Mouse (Mus musculus) G1E (cell line): ENCODE results near the gene Eid2b. TPM values are rescaled to one million over a fixed set of nuclear protein-coding genes. Genes with fewer than 3 reads are reported as not detected.

ENCODE experiments used
- ATAC-seq: 2 replicates; pipeline ENCODE4 v1.8.0; 2016; ENCODE audit warnings: mild to moderate bottlenecking; ENCODE audit not compliant: insufficient number of reproducible peaks, poor library complexity, low FRiP score, severe bottlenecking; ENCODE audit errors: extremely low read depth
- DNase-seq: peaks from one replicate; pipeline ENCODE4 v3.0.0; 2012; ENCODE audit warnings: low spot score
- H3K27me3 ChIP-seq: 2 replicates; pipeline ENCODE4 v1.6.1; 2012; ENCODE audit warnings: mild to moderate bottlenecking, low read length, inconsistent platforms; ENCODE audit not compliant: insufficient read depth
- H3K36me3 ChIP-seq: replicated peaks from 2 replicates; pipeline ENCODE3; 2012; ENCODE audit warnings: mild to moderate bottlenecking, inconsistent platforms
- H3K4me1 ChIP-seq: 2 replicates; pipeline ENCODE4 v1.6.1; 2012; ENCODE audit warnings: low read depth, low read length, inconsistent platforms, mixed read lengths; ENCODE audit not compliant: insufficient read depth
- H3K4me3 ChIP-seq: 2 replicates; pipeline ENCODE4 v1.5.1; 2012; ENCODE audit warnings: low read depth, mild to moderate bottlenecking, inconsistent platforms, low read length, moderate library complexity, mixed read lengths
- H3K9me3 ChIP-seq: replicated peaks from 2 replicates; pipeline ENCODE4 v1.6.1; 2012; ENCODE audit warnings: inconsistent platforms
- CTCF ChIP-seq: IDR thresholded peaks from 2 replicates; pipeline ENCODE4 v1.5.1; 2012; ENCODE audit warnings: low read depth, low read length, inconsistent platforms, mixed read lengths
- GATA1 ChIP-seq: IDR thresholded peaks from 2 replicates; pipeline ENCODE4 v1.6.1; 2012; ENCODE audit warnings: borderline replicate concordance, low read length, inconsistent platforms, mixed read lengths
- GATA2 ChIP-seq: IDR thresholded peaks from 2 replicates; pipeline ENCODE4 v1.6.1; 2012; ENCODE audit warnings: low read depth, low read length, inconsistent platforms, borderline replicate concordance
- POLR2AphosphoS5 ChIP-seq: IDR thresholded peaks from 2 replicates; pipeline ENCODE4 v1.6.1; 2012; ENCODE audit warnings: low read depth, low read length, inconsistent platforms; ENCODE audit not compliant: insufficient replicate concordance
- TAL1 ChIP-seq: conservative IDR thresholded peaks from 2 replicates; pipeline ENCODE4 v1.6.1; 2012; ENCODE audit warnings: low read depth, low read length, inconsistent platforms, mixed read lengths
- polyA plus RNA-seq: library from polyadenylated mRNA; stranded (reverse); fragments of >175 nt; gene quantifications from 2 replicates; pipeline ENCODE4 v1.2.3, GENCODE M21; 2012
- total RNA-seq, 2 experiments: library from RNA; stranded (forward) in 1 of 2; stranded (reverse) in 1 of 2; fragments of 200-1000 nt in 1 of 2; fragments of >200 nt in 1 of 2; fragmentation: Nextera tagmentation in 1 of 2; gene quantifications; 2 replicates each; pipeline ENCODE4 v1.2.3; 2014 to 2017

Eid2b gene
- total and polyA plus RNA-seq, 3 experiments = 5.4 to 17.6 (median 8.9) TPM

- peaks cover 72% of the 10 kb centered on the region for H3K36me3 ChIP-seq
Observed at GRCm38 (mm10) chr7:28311151-28311925, 33.8 kb downstream of the Eid2b start.

GRCm38 (mm10) chr7:28311926-28312543 is 34.5 kb downstream of the Eid2b start, which contains the start of gene Timm50:
Gene Timm50 (minus strand): TSS chr7:28312072.
- Histone ChIP-seq H3K9me3 (no peaks in the 10 kb centered on the region), H3K36me3 (peaks cover 72% of the 10 kb centered on the region), H3K4me3 (peak within 1 kb of the TSS; percentile 95), H3K27me3 (no peaks in the 10 kb centered on the region), H3K4me1 (peaks cover 53% of the 10 kb centered on the region)
- ATAC-seq = peak; percentile 93
- TF ChIP-seq GATA2 = no peak
- no peak for TF ChIP-seq CTCF
- TF ChIP-seq GATA1 = no peak
- no peak for TF ChIP-seq POLR2AphosphoS5
- no peak for TF ChIP-seq TAL1
- peak; percentile 98 for DNase-seq

More at GRCm38 (mm10) chr7:28311151-28311925, 33.8 kb downstream of the Eid2b start:
- DNase-seq = peak; percentile 38
- Histone ChIP-seq H3K4me3 (peak overlapping the region; percentile 95), H3K9me3 (no peaks in the 10 kb centered on the region), H3K4me1 (peaks cover 56% of the 10 kb centered on the region), H3K27me3 (no peaks in the 10 kb centered on the region)
- TF ChIP-seq GATA2 = no peak
- no peak for ATAC-seq

GRCm38 (mm10) chr7:28318036-28318435 is 40.5 kb downstream of the Eid2b start:
- no peak for ATAC-seq
- Histone ChIP-seq H3K4me1 (peaks cover 19% of the 10 kb centered on the region), H3K36me3 (peaks cover 92% of the 10 kb centered on the region), H3K4me3 (no peak overlapping the region), H3K27me3 (no peaks in the 10 kb centered on the region), H3K9me3 (no peaks in the 10 kb centered on the region)
- no peak for DNase-seq
- TF ChIP-seq POLR2AphosphoS5 = no peak
- TF ChIP-seq GATA2 = no peak
- TF ChIP-seq GATA1 = no peak
- no peak for TF ChIP-seq CTCF
- no peak for TF ChIP-seq TAL1

- Histone ChIP-seq H3K36me3 (peaks cover 99% of the 10 kb centered on the region), H3K4me1 (peaks cover 18% of the 10 kb centered on the region), H3K9me3 (no peaks in the 10 kb centered on the region), H3K27me3 (no peaks in the 10 kb centered on the region), H3K4me3 (no peak overlapping the region)
- no peak for DNase-seq
- TF ChIP-seq POLR2AphosphoS5 = no peak
- TF ChIP-seq CTCF = no peak
- TF ChIP-seq GATA2 = no peak
- no peak for TF ChIP-seq GATA1
- TF ChIP-seq TAL1 = no peak
- ATAC-seq = no peak
Observed at GRCm38 (mm10) chr7:28318714-28319113, 41.2 kb downstream of the Eid2b start.

GRCm38 (mm10) chr7:28321974-28322720 is 44.6 kb downstream of the Eid2b start:
- DNase-seq (no peak), ATAC-seq (no peak)
- peaks cover 100% of the 10 kb centered on the region for H3K36me3 ChIP-seq
- H3K9me3 ChIP-seq = no peaks in the 10 kb centered on the region
- TF ChIP-seq GATA2 = no peak
- H3K4me3 ChIP-seq = no peak overlapping the region
- no peaks in the 10 kb centered on the region for H3K27me3 ChIP-seq
- peaks cover 15% of the 10 kb centered on the region for H3K4me1 ChIP-seq

- no peaks in the 10 kb centered on the region for H3K9me3 ChIP-seq
- peaks cover 98% of the 10 kb centered on the region for H3K36me3 ChIP-seq
- DNase-seq (no peak), ATAC-seq (no peak)
- TF ChIP-seq POLR2AphosphoS5 (no peak), GATA1 (no peak), CTCF (no peak), TAL1 (no peak), GATA2 (no peak)
- H3K27me3 ChIP-seq = no peaks in the 10 kb centered on the region
- H3K4me1 ChIP-seq = peaks cover 13% of the 10 kb centered on the region
- no peak overlapping the region for H3K4me3 ChIP-seq
Observed at GRCm38 (mm10) chr7:28325293-28325692, 47.8 kb downstream of the Eid2b start.
